Mouse (Mus musculus) hindbrain, embryonic 15.5 days (tissue): Measurements from ENCODE around the gene Mterf2. TPM values are rescaled to one million over a fixed set of nuclear protein-coding genes. Genes with fewer than 3 reads are reported as not detected.

Experiments
- ATAC-seq: fragments of 200-750 bp; cut with Nextera tagmentation; 2 replicates; pipeline ENCODE4 v1.8.0; 2017; ENCODE audit warnings: low read depth, moderate number of reproducible peaks, moderate TSS enrichment; ENCODE audit not compliant: low FRiP score
- H3K27ac ChIP-seq: fragments of 300-500 bp; sonication (generic); replicated peaks from 2 replicates; pipeline ENCODE4 v1.5.1; 2015; ENCODE audit warnings: mild to moderate bottlenecking, inconsistent platforms
- H3K27me3 ChIP-seq: fragments of 300-500 bp; sonication (generic); 2 replicates; pipeline ENCODE4 v1.6.1; 2015; ENCODE audit warnings: control low read depth, inconsistent platforms
- H3K36me3 ChIP-seq: fragments of 300-500 bp; sonication (generic); 2 replicates; pipeline ENCODE4 v1.6.1; 2015; ENCODE audit warnings: control low read depth, inconsistent platforms
- H3K4me1 ChIP-seq: fragments of 300-500 bp; sonication (generic); replicated peaks from 2 replicates; pipeline ENCODE4 v1.6.1; 2015; ENCODE audit warnings: control low read depth, inconsistent platforms
- H3K4me2 ChIP-seq: fragments of 300-500 bp; sonication (generic); 2 replicates; pipeline ENCODE4 v1.6.1; 2015; ENCODE audit warnings: moderate library complexity, mild to moderate bottlenecking, inconsistent platforms
- H3K4me3 ChIP-seq: fragments of 300-500 bp; sonication (generic); 2 replicates; pipeline ENCODE4 v1.5.1; 2015; ENCODE audit warnings: mild to moderate bottlenecking, inconsistent platforms
- H3K9ac ChIP-seq: fragments of 300-500 bp; sonication (generic); 2 replicates; pipeline ENCODE4 v1.6.1; 2015; ENCODE audit warnings: inconsistent platforms
- H3K9me3 ChIP-seq: fragments of 300-500 bp; sonication (generic); 2 replicates; pipeline ENCODE4 v1.6.1; 2016; ENCODE audit warnings: control low read depth, inconsistent platforms
- WGBS: fragments of 180-500 bp; shearing (Covaris S2); methylation state at CpG from one replicate; pipeline ENCODE4 v1.1.7; 2015; 5-methylcytosine and 5-hydroxymethylcytosine counted together
- polyA plus RNA-seq: library from polyadenylated mRNA; unstranded; fragments of >200 nt; fragmentation: Nextera tagmentation; extraction: Ambion mirVana; gene quantifications from 2 replicates; pipeline ENCODE4 v1.2.1, GENCODE M21; 2015

Mterf2 gene
- polyA plus RNA-seq, 1 experiment from 2014 or later: 28.7 TPM

- Histone ChIP-seq H3K4me3 (peak overlapping the region; percentile 74), H3K9ac (peak overlapping the region; percentile 15; the same call in 1 of the 2 replicates), H3K4me1 (peaks cover 18% of the 10 kb centered on the region), H3K36me3 (peaks cover 13% of the 10 kb centered on the region), H3K9me3 (no peaks in the 10 kb centered on the region), H3K27ac (peak overlapping the region; percentile 23; the same call in 1 of the 2 replicates), H3K27me3 (no peaks in the 10 kb centered on the region), H3K4me2 (peak overlapping the region; percentile 71)
- 23% methylated on average over 7 of the region's 7 CpGs for whole genome bisulfite sequencing
- no peak; the same call in 1 of the 2 replicates for ATAC-seq
Observed at GRCm38 (mm10) chr10:85128453-85128852, 626 bp upstream of the Mterf2 start.

- WGBS: 90% methylated on average over 13 of the region's 13 CpGs
- Histone ChIP-seq H3K27ac (no peak overlapping the region), H3K9me3 (no peaks in the 10 kb centered on the region), H3K27me3 (no peaks in the 10 kb centered on the region), H3K36me3 (peaks cover 25% of the 10 kb centered on the region), H3K9ac (no peak overlapping the region), H3K4me2 (no peak overlapping the region), H3K4me1 (peaks cover 18% of the 10 kb centered on the region), H3K4me3 (no peak overlapping the region)
- no peak for ATAC-seq
Observed at GRCm38 (mm10) chr10:85125184-85125583, 2.6 kb downstream of the Mterf2 start.

DNA sequence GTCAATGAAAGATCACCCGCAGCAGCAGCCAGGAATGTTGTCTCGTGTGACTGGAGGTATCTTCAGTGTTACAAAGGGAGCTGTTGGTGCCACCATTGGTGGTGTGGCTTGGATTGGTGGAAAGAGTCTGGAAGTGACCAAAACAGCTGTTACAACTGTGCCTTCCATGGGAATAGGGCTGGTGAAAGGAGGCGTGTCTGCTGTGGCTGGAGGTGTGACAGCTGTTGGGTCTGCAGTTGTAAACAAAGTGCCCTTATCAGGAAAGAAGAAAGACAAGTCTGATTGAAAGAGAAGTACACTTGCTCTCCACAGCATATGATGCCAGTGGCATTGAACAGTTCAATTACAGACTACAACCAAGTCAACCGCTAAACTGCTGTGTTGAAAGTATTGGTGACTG is 13.4 kb downstream of the Mterf2 start:
- Histone ChIP-seq H3K4me3 (no peak overlapping the region), H3K9me3 (no peaks in the 10 kb centered on the region), H3K4me2 (no peak overlapping the region), H3K9ac (no peak overlapping the region), H3K36me3 (peaks cover 32% of the 10 kb centered on the region), H3K27ac (no peak overlapping the region), H3K27me3 (no peaks in the 10 kb centered on the region), H3K4me1 (no peaks in the 10 kb centered on the region)
- 89% methylated on average over 4 of the region's 4 CpGs for WGBS
- no peak for ATAC-seq

GRCm38 (mm10) chr10:85103085-85103885 is 24.5 kb downstream of the Mterf2 start:
- no peaks in the 10 kb centered on the region for H3K9me3 ChIP-seq
- H3K36me3 ChIP-seq: no peaks in the 10 kb centered on the region
- WGBS: under 1% methylated on average over 34 of the region's 34 CpGs
- H3K9ac ChIP-seq: peak overlapping the region; percentile 73
- peaks cover 23% of the 10 kb centered on the region for H3K4me1 ChIP-seq
- H3K27me3 ChIP-seq: no peaks in the 10 kb centered on the region
- ATAC-seq: peak; percentile 59
- H3K4me3 ChIP-seq: peak overlapping the region; percentile 68
- H3K27ac ChIP-seq: peak overlapping the region; percentile 82
- peak overlapping the region; percentile 95 for H3K4me2 ChIP-seq

DNA sequence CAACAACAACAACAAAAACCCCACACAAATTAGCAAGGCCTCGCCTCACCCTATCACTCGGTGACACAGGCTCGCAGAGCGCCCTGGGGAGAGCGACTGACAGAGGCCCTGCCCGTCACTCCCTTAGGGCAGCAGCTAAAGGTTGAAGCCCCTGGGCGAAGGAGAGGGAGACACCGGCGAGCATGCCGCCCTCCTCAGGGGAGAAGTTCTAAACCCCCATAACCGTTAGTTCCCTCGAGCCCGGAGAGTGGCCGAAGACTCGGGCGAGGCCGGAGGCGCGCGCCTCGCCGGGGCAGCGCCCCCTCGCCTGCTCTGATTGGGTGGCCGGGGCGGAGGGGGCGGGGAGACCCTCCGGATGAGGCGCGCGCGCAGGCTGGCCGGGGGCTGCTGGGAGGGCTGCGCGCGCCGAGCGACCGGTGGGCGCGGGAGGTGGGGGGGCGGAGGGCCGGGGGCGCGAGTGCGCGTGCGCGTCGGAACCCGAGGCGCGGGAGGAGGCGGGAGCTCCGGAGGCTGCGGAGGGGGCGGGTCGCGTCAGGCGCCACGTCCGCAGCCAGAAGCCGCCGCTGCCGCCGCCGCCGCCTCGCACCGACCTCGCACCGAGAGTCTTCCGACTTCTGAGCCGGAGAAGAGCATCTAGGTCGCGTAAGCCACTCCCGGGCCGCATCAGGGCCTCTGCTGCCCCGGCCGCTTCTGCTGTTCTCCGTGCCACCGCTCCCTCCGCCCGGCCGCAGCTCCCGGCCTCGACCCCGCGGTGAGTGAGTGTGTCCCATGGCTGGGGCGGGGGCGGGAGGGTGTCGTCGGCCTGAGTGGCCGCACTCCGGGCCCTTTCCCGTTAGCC is 25.4 kb downstream of the Mterf2 start, which contains the start of the genes Fhl4 and Tmem263:
Gene Fhl4 (minus strand): TSS at position 249 of the 838 bp plus-strand sequence.
Gene Tmem263 (plus strand): TSS at position 381 of the 838 bp plus-strand sequence.
- Histone ChIP-seq H3K36me3 (no peaks in the 10 kb centered on the region), H3K4me2 (peak within 1 kb of the TSS; percentile 95), H3K9me3 (no peaks in the 10 kb centered on the region), H3K27me3 (no peaks in the 10 kb centered on the region), H3K27ac (peak within 1 kb of the TSS; percentile 90), H3K4me1 (peaks cover 23% of the 10 kb centered on the region), H3K9ac (peak within 1 kb of the TSS; percentile 90), H3K4me3 (peak within 1 kb of the TSS; percentile 68)
- WGBS: under 1% methylated on average over 77 of the region's 96 CpGs
- peak; percentile 97 for ATAC-seq

GRCm38 (mm10) chr10:85101841-85102240 is 26.0 kb downstream of the Mterf2 start:
- peaks cover 23% of the 10 kb centered on the region for H3K4me1 ChIP-seq
- no peaks in the 10 kb centered on the region for H3K9me3 ChIP-seq
- H3K9ac ChIP-seq: peak overlapping the region; percentile 90
- H3K4me3 ChIP-seq: peak overlapping the region; percentile 68
- peak; percentile 49 for ATAC-seq
- peak overlapping the region; percentile 90 for H3K27ac ChIP-seq
- no peaks in the 10 kb centered on the region for H3K27me3 ChIP-seq
- under 1% methylated on average over 10 of the region's 10 CpGs for WGBS
- peak overlapping the region; percentile 95 for H3K4me2 ChIP-seq
- H3K36me3 ChIP-seq: no peaks in the 10 kb centered on the region

- Histone ChIP-seq H3K4me2 (no peak overlapping the region), H3K27me3 (no peaks in the 10 kb centered on the region), H3K9me3 (no peaks in the 10 kb centered on the region), H3K4me3 (no peak overlapping the region), H3K36me3 (no peaks in the 10 kb centered on the region), H3K27ac (no peak overlapping the region), H3K9ac (no peak overlapping the region), H3K4me1 (no peaks in the 10 kb centered on the region)
- ATAC-seq: no peak
- 61% methylated on average over 4 of the region's 4 CpGs for WGBS
Observed at GRCm38 (mm10) chr10:85071605-85072152, 56.1 kb downstream of the Mterf2 start.

Other genes with a start within 250 kb of the Mterf2 start
- 45.0 and 48.1 TPM in 2 replicates for gene Ric8b, start 210.4 kb downstream of the Mterf2 start, polyA plus RNA-seq
- 1.5 and 2.5 TPM in 2 replicates for gene Fhl4, start 25.5 kb downstream of the Mterf2 start, polyA plus RNA-seq
- 53.3 and 54.8 TPM in 2 replicates for gene Tmem263, start 25.4 kb downstream of the Mterf2 start, polyA plus RNA-seq
- 36.0 and 36.7 TPM in 2 replicates for gene Cry1, start 57.0 kb upstream of the Mterf2 start, polyA plus RNA-seq